Mouse (Mus musculus) C2C12 (cell line): ENCODE measurements at regions not wholly inside any gene's neighbourhood (a gene's known extent, or its start where the extent isn't known, plus 50 kb on each side); places are given as distances from the start of the nearest gene placed in this dataset.

Source experiments
- H3K27me3 ChIP-seq: one replicate; pipeline ENCODE4 v1.6.1; 2011; ENCODE audit not compliant: control insufficient read depth, insufficient read depth, insufficient read length
- H3K36me3 ChIP-seq: one replicate; pipeline ENCODE4 v1.6.1; 2011; ENCODE audit not compliant: control insufficient read depth, insufficient read depth
- H3K4me3 ChIP-seq: one replicate; pipeline ENCODE4 v1.5.1; 2011; ENCODE audit warnings: mild to moderate bottlenecking, control low read depth; ENCODE audit not compliant: poor library complexity, insufficient read depth, severe bottlenecking
- H3K79me2 ChIP-seq: one replicate; pipeline ENCODE4 v1.6.1; 2011; ENCODE audit not compliant: control insufficient read depth, insufficient read depth
- H3K79me3 ChIP-seq: one replicate; pipeline ENCODE4 v1.6.1; 2011; ENCODE audit warnings: low read depth, control low read depth
- H3ac ChIP-seq: one replicate; pipeline ENCODE3; 2011; ENCODE audit warnings: low read depth; ENCODE audit not compliant: control insufficient read depth, insufficient read length
- CEBPB ChIP-seq: IDR thresholded peaks from one replicate; pipeline ENCODE4 v1.6.1; 2011; ENCODE audit warnings: low read depth, mild to moderate bottlenecking, control low read depth, moderate library complexity
- CTCF ChIP-seq: IDR thresholded peaks from one replicate; pipeline ENCODE4 v1.5.1; 2011; ENCODE audit not compliant: control insufficient read depth, insufficient read depth, insufficient read length
- FOSL1 ChIP-seq: IDR thresholded peaks from one replicate; pipeline ENCODE4 v1.8.0; 2011; ENCODE audit warnings: mild to moderate bottlenecking, low read length; ENCODE audit not compliant: poor library complexity, insufficient read depth, severe bottlenecking
- MAX ChIP-seq: IDR thresholded peaks from one replicate; pipeline ENCODE4 v1.6.1; 2011; ENCODE audit warnings: mild to moderate bottlenecking, control low read depth
- MYOD1 ChIP-seq: IDR thresholded peaks from one replicate; pipeline ENCODE4 v1.6.1; 2011; ENCODE audit warnings: low read depth; ENCODE audit not compliant: control insufficient read depth, insufficient read length
- MYOG ChIP-seq: IDR thresholded peaks from one replicate; pipeline ENCODE4 v1.6.1; 2011; ENCODE audit not compliant: control insufficient read depth, insufficient read length; ENCODE audit errors: extremely low read depth
- USF1 ChIP-seq: IDR thresholded peaks from one replicate; pipeline ENCODE4 v1.6.1; 2011; ENCODE audit warnings: low read depth, mild to moderate bottlenecking, control low read depth, moderate library complexity

DNA sequence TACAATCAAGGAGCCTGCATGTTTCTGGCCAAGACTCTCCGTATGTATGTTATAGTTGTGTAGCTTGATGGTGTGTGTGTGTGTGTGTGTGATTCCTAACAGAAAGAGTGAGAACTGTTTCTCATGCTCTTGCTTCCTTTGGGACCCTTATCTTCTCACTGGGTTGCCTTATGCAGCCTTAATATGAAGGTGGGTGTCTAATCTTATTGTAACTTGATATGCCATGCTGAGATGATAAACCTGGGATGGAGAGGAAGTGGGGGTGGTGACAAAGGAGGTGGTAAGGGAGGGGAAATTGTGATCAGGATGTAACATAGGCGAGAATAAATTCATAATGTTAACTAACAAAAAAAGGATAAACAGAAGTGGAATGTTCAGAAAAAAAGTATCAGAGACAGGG, 791.3 kb downstream of the Kcnj2 start:
- H3K79me2 ChIP-seq = no peaks in the 10 kb centered on the region
- no peaks in the 10 kb centered on the region for H3K79me3 ChIP-seq
- no peaks in the 10 kb centered on the region for H3K27me3 ChIP-seq
- H3ac ChIP-seq = no peak overlapping the region
- TF ChIP-seq MYOD1 (no peak), MAX (no peak), CEBPB (no peak), USF1 (no peak), CTCF (no peak), MYOG (no peak), FOSL1 (no peak)
- no peak overlapping the region for H3K4me3 ChIP-seq
- no peaks in the 10 kb centered on the region for H3K36me3 ChIP-seq

DNA sequence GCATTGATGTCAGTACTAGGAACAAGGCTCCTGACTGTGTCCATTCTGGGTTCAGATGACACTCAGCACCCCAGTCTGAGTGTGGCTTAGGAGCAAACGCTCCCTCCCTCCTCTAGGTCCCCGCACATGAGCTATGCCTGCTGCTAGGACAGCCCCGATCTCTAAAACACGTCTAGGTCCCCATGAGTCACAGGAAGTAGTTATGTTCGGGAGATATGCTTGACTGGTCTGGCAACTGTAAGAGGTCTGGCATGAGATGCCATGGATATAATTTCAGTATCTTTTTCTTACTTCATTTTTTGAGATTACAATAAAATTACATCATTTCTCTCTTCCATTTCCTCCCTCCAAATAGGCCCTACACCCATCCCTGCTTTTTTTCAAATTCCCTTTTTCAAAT, 792.1 kb downstream of the Kcnj2 start:
- TF ChIP-seq FOSL1 = no peak
- TF ChIP-seq USF1 = no peak
- no peak for TF ChIP-seq CEBPB
- no peak for TF ChIP-seq MYOG
- no peak for TF ChIP-seq MYOD1
- TF ChIP-seq CTCF = no peak
- no peak for TF ChIP-seq MAX
- H3K27me3 ChIP-seq = no peaks in the 10 kb centered on the region
- no peaks in the 10 kb centered on the region for H3K79me3 ChIP-seq
- no peak overlapping the region for H3ac ChIP-seq
- H3K4me3 ChIP-seq = no peak overlapping the region
- no peaks in the 10 kb centered on the region for H3K36me3 ChIP-seq
- no peaks in the 10 kb centered on the region for H3K79me2 ChIP-seq

DNA sequence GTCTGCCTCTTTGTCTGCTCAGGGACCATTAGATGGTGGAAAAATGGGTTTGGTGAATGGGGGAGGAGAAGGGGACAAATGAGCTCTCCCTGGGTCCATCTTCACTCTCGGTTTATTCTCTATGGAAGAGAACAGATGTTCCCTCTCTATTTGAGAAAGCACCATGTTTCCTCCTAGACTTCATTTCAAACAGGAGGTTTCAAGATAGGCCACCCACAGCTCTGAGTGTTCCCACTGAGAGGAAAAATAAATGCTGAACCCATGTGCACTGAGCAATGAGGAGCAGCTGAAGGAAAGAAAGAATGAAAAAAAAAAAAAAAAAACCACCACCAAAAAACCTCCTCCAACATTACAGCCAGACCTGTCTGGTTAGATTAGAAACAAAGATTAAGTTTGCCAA, 799.2 kb downstream of the Kcnj2 start:
- Histone ChIP-seq H3K79me3 (no peaks in the 10 kb centered on the region), H3K4me3 (no peak overlapping the region), H3ac (no peak overlapping the region), H3K79me2 (no peaks in the 10 kb centered on the region), H3K36me3 (no peaks in the 10 kb centered on the region), H3K27me3 (no peaks in the 10 kb centered on the region)
- no peak for TF ChIP-seq MYOD1

DNA sequence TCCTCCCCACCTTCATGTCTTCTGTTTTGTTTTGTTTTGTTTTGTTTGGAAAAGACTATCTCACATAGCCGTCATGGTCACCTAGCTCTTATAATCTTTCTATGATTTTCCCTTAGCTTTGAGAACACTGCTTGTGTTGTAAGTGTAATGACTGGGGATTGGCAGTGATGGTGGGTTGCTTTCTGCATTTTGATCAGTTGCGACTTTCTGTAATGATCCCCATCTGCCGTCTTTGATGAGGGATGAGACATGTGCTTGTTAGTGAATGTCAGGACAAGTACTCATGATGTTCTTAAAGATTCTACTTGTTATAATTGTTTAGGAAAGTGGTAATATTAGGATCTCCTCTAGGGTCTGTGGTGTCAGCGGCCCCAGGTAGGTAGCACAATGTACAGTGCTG, 809.4 kb downstream of the Kcnj2 start:
- Histone ChIP-seq H3K4me3 (no peak overlapping the region), H3ac (no peak overlapping the region), H3K36me3 (no peaks in the 10 kb centered on the region), H3K79me3 (no peaks in the 10 kb centered on the region), H3K79me2 (no peaks in the 10 kb centered on the region), H3K27me3 (no peaks in the 10 kb centered on the region)
- TF ChIP-seq CEBPB = no peak
- no peak for TF ChIP-seq USF1
- TF ChIP-seq CTCF = no peak
- no peak for TF ChIP-seq MAX

DNA sequence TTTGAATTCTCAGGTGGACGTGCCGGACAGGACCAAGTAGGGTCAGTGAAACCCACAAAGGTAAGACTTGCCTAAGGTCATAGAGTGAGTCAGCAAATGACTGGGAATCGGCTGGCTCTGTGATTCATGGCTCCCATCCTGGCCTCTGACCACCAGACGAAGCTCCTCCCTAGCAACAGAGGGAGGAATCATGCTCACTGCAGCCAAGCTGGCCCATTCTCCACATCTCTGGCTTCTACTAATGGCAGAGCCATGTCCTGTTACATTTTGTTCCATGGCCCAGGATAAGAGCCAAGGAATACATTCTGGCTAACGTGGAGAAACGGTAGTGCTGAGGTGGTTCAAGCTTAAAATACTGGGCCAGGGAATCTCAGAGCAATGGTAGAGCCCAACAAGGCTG, 814.2 kb downstream of the Kcnj2 start:
- TF ChIP-seq MYOD1 (no peak), FOSL1 (no peak), USF1 (no peak), MYOG (no peak), CEBPB (no peak), CTCF (no peak), MAX (no peak)
- no peaks in the 10 kb centered on the region for H3K79me3 ChIP-seq
- H3ac ChIP-seq = no peak overlapping the region
- no peaks in the 10 kb centered on the region for H3K79me2 ChIP-seq
- no peaks in the 10 kb centered on the region for H3K27me3 ChIP-seq
- no peaks in the 10 kb centered on the region for H3K36me3 ChIP-seq
- H3K4me3 ChIP-seq = no peak overlapping the region

DNA sequence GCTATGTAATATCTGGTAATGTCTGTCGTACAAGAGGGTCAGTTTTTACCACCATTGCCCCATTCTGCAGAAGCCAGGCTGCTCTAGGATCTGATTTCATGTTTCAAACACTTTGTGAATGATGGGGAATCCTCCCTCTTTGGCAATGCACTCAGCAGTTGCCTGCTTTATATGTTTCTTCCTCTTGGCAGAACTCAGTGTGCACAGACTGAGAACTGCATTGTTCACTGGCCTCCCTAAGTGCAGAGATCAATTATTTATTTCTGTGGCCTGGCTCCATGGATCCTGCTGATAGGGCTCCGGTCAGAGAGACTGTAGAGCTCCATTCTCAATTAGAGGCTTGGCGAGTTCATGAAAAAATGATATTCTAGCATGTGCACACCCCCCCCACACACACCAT, 824.1 kb downstream of the Kcnj2 start:
- TF ChIP-seq CTCF (no peak), MYOG (no peak), USF1 (no peak), MAX (no peak), FOSL1 (no peak), MYOD1 (no peak)
- no peaks in the 10 kb centered on the region for H3K36me3 ChIP-seq
- no peaks in the 10 kb centered on the region for H3K79me3 ChIP-seq

More for the DNA sequence above, 824.1 kb downstream of the Kcnj2 start:
- no peaks in the 10 kb centered on the region for H3K79me2 ChIP-seq
- no peaks in the 10 kb centered on the region for H3K27me3 ChIP-seq
- H3K4me3 ChIP-seq = no peak overlapping the region
- no peak overlapping the region for H3ac ChIP-seq
